Mouse (Mus musculus) cerebellum, postnatal 36 days (tissue): ENCODE data around the gene Prmt1.

Experiments used
- DNase-seq, 2 experiments: peaks; one replicate each; pipeline ENCODE4 v3.0.0; 2021 to 2022; ENCODE audit warnings: mixed read lengths in 2 of 2

Gene Prmt1

DNA sequence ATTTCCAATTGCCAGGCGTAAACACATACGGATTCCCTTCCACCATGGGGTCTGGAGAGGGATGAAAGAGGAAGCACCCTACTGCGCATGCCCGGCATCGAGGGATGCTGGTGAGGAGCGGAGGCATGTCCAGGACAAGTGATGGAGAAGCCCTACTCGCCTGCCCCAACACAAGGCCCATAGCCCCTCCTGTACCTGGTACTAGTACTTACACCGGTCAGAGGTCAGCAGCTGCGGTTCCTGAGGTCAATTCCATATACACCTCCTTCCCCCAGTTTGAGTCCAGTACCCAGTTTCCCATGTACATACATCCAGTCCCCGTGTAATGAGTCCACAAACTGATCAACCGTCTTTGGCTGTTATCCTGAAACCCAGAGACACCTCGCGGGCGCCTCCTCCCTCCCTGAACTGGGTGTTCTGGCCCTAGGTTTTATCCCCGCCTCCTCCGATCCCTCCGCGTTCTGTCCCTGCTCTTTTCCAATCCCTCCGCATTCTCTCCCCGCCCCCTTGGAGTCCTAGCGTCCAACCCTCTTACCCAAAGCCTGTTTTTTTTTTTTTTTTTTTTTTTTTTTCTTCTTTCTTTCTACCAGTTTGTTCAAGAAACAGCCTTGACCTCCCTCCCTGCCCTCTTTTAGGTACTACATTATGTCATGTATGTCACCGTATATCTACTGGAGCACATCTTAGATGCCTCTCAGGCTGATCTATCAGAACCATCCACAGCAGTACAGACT lies 11.8 kb downstream of the Prmt1 start, which contains the start of gene Cpt1c:
Gene Cpt1c (minus strand): TSS at position 469 of the 734 bp plus-strand sequence.
- peak; percentile 89 to 90 for DNase-seq

DNA sequence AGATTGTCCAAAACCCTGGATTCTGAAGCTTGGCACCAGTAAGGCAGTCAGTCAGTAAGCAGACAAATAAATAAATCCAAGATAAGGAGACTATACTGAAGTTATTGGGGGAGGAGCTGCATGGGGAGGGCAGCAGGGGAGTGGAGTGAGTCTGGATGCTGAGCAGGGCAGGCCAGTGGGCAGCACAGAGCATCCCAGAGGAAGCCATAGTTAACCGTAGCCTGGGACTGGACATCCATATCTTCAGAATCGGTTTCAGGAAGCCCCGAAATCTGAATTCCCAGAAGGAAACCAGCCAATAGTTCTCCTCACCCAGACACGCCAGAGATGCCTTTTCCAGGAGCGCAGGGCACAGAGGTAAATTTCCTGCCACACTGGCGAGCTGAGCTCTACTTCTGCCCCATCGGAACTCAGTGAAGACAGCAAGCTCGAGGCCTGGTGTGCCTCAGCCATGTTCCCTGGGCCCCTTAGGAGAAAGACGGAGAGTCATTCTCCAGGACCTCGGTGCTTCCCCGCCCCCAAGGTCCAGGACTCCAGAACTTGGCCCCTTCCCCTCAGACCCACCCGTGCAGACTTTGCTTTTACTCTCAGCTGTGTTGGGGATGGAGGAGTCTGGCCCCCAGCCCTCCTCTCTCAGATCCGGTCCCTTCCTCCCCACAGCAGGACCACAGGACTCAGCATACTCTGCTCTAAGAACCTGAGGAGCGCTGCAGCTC lies 12.8 kb downstream of the Prmt1 start:
- peak in 1 of 2 experiments; percentile 37 for DNase-seq

DNA sequence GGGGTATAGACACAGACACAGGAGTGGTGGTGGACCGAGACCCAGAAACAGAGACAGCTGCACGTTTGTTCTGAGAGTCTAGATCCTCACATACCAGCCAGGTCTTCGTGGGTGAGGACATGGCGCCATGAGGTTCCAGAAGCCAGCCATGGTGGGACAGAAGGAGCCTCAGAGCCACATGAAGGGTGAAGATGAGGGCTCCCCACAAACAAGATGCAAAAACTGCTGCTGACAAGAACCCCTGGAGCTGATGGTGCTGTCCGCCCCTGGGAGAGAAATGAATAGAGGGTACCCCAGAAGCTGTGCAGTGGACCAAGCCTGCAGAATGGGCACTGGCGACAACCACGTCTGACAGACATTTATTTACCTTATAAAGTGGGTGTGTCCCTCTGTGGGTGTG lies 15.2 kb downstream of the Prmt1 start:
- DNase-seq = no peak

GRCm38 (mm10) chr7:44970231-44970691 lies 16.1 kb downstream of the Prmt1 start:
- DNase-seq = peak; percentile 73 to 79

DNA sequence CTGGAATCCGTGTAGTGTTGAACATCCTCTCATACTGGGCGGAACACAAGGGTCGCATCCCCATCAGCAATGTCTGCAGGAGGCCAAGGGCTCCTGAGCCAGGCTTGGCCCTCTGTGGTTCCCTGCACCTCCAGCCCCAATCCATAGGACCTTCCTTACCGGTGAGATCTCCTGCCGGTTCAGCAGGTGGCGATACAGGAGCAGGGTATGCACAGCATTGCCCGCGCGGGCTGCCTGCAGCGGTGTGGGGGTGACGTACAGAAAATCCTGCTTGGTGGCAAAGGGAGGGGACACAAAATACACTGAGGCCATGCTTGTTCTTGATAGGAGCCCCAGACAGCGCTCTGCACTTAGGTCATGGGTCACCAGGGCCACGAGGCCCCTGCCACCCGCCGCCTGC lies 19.7 kb downstream of the Prmt1 start:
- no peak for DNase-seq

DNA sequence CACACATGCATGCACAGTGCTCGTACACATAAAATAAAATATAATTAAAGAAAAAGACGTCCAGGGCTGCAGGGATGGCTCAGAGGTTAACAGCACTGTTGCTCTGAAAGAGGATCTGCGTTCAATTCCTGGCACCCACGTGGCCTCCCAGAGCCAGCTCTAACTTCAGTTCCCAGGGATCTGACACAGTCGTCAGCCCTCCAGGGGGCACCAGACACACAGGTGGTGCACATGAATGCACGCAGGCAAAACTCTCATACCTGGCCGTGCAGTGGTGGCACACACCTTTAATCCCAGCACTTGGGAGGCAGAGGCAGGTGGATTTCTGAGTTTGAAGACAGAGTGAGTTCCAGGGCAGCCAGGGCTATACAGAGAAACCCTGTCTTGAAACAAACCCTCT lies 20.4 kb downstream of the Prmt1 start:
- no peak for DNase-seq

GRCm38 (mm10) chr7:44964990-44965389 lies 21.4 kb downstream of the Prmt1 start:
- DNase-seq = no peak

- no peak for DNase-seq
Measured at GRCm38 (mm10) chr7:44962831-44963230, 23.5 kb downstream of the Prmt1 start.

DNA sequence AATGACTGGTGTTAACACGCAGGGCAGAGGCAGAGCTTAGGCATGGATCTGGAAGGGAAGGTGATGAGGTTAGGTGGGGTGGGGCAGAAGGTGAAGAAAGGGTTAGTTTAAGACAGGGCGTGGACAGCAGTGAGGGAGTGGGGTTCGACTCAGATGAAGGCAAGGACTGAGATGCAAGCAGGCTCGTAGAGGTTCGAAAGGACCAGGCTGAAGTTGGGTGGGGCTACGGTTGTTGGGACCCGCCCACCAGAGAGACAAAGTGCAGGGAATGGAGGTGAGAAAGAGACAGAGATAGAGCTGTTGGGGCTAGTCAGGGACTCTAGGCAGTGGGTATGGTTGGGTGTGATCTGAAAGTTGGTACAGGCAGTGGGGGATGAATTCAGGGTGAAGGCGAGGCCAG lies 24.0 kb downstream of the Prmt1 start:
- no peak for DNase-seq

- no peak for DNase-seq
Measured at GRCm38 (mm10) chr7:44960512-44960910, 25.9 kb downstream of the Prmt1 start.

- DNase-seq = no peak
Measured at GRCm38 (mm10) chr7:44959874-44960511, 26.4 kb downstream of the Prmt1 start.

DNA sequence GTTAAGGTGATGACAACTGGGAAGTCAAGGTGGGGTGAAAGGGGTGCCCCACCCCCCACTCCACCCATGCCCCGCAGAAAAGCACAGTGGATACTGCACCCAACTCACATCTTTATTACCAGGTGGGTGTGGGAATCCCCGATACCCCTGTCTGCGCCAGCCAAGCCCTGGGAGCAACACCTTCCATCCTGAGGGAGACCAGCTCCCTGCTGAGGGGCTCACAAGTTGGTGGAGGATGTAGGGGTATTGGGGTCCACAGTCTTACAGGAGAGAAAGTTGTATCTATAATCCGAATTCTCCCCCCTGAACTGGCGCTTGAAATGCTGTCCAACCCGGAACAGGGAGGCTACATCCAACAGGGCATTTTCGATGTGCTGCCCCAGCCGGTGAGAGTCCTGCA lies 27.1 kb downstream of the Prmt1 start:
- DNase-seq = no peak

DNA sequence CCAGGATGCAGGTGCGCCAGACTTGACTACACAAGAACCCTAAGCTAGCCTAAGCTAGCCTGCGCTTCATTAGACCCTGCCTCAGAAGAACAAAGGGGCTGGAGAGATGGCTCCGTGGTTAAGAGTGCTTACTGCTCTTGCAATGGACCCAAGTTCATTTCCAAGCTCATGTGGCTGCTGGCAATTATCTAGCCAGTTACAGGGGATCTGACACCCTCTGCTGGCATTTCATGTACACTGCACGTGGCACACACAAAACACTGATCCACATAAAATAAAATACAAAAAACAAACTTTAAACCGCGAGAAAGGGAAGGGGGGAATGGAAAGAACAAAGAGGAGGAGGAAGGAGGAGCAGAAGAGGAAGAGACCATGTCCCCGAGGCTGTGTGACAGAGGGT lies 28.2 kb downstream of the Prmt1 start:
- peak; percentile 37 to 55 for DNase-seq

DNA sequence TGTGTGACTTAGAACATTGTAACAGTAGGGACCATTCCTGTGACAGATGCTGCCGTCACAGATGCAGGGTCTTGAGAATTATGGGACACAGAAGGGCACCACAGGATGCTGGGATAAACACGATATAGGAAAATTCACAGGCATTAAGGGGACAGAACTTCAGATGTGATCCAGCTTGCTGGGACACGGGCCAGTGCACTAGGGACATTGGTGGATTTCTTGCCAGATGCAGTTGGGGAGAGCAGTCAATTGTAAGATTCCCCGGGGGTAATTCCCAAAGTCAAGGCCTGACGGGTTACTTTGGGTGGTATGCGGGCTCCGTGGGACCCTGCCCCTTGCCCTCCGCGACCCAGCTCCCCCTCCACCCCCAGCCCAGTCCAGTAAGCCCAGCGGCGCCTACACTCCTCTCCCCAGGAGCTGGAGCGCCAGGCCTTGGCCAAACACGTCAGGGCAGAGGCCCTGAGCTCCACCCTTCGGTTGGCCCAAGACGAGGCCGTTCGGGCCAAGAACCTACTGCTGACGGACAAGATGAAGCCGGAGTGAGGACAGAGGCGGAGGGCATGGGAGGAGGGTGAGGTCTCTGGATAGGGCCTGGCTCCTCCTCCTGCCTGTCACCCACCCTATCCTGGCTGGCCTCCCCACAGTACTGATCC lies 29.1 kb downstream of the Prmt1 start:
- DNase-seq = no peak

DNA sequence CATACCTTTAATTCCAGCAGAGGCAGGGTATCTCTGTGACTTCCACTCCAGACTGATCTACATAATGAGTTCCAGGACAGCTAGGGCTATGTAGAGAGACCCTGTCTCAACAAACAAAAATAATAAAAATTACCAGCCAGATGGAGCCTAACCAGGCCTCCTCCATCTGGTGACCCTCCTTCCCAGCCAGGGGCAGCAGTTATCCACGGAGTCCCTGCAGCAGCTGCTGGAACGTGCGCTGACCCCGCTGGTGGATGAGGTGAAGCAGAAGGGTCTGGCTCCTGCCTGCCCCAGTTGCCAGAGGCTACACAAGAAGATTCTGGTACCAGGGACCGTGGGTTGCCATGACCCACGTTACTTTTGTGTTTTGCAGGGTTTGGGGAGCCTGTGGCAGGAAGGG lies 30.1 kb downstream of the Prmt1 start:
- no peak for DNase-seq

GRCm38 (mm10) chr7:44955628-44956027 lies 30.7 kb downstream of the Prmt1 start:
- DNase-seq = no peak

GRCm38 (mm10) chr7:44954091-44954885 lies 32.1 kb downstream of the Prmt1 start:
- DNase-seq = no peak

DNA sequence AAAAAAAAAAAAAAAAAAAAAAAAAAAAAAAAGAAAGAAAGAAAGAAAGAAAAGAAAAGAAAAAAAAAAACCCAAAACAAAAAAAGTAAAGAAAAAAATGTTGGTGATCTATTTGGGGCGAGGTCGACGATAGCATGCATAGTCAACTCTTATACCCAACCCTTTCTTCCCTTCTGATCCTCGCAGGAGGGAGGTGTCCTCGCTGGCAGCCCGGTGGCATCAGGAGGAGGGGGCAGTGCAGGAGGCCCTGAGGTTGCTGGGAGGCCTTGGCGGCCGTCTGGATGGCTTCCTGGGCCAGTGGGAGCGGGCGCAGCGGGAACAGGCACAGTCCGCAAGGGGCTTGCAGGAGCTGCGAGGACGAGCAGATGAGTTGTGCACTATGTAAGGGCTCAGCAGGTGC lies 32.8 kb downstream of the Prmt1 start:
- no peak for DNase-seq

- peak; percentile 76 to 79 for DNase-seq
Measured at GRCm38 (mm10) chr7:44952611-44953306, 33.6 kb downstream of the Prmt1 start.

- DNase-seq = no peak
Measured at GRCm38 (mm10) chr7:44951960-44952359, 34.4 kb downstream of the Prmt1 start.

DNA sequence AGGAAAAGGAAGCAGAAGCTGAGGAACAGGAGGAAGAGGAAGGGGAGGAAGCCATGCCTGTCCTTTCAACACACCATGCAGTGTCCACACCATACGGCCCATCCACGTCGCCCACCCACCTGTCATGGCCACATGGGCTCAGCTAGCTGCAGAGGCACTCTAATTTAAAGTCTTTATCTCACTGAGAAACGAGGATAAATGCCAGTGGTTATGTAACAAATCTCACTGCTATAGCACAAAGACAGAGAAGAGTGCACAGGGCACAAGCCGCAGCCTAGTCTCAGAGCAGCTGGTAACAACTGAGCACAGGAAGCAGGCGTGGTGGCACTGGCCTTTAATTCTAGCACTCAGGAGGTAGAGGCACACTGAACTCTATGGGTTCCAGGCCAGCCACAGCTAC lies 36.4 kb downstream of the Prmt1 start:
- no peak for DNase-seq

GRCm38 (mm10) chr7:44942904-44943303 lies 43.5 kb downstream of the Prmt1 start, which contains the start of gene Tsks:
TSS of gene Tsks (plus strand) at chr7:44943204.
- no peak for DNase-seq
